Mouse (Mus musculus) kidney, adult 2 months (tissue): ENCODE measurements around the gene Alkbh8. TPM values are rescaled to one million over a fixed set of nuclear protein-coding genes. Genes with fewer than 3 reads are reported as not detected.

Experiments
- polyA plus RNA-seq: library from polyadenylated mRNA; depleted of rRNA; stranded (reverse); fragments of >200 nt; gene quantifications from 2 replicates; pipeline ENCODE4 v1.2.3, GENCODE M21; 2012; rRNA removed

The Alkbh8 gene
- polyA plus RNA-seq, 1 experiment, result 2.6 TPM

Other genes with a start within 250 kb of the Alkbh8 start
- gene Cwf19l2, start 68.5 kb downstream of the Alkbh8 start, polyA plus RNA-seq, result 0.58 and 1.2 TPM in 2 replicates
- gene Gucy1a2, start 197.6 kb downstream of the Alkbh8 start, polyA plus RNA-seq, result 1.3 and 1.4 TPM in 2 replicates